Mouse (Mus musculus) neutrophil, adult 5-6 weeks (primary cell): ENCODE results near the gene 4930404H24Rik. TPM values are rescaled to one million over a fixed set of nuclear protein-coding genes. Genes with fewer than 3 reads are reported as not detected.

Experiments used
- ATAC-seq: fragments of 151-379, 151-347 bp; 2 replicates; pipeline ENCODE4 v1.8.0; 2017; ENCODE audit warnings: mild to moderate bottlenecking, moderate TSS enrichment; ENCODE audit not compliant: insufficient number of reproducible peaks, poor library complexity, low FRiP score, severe bottlenecking; ENCODE audit errors: extremely low read depth
- total RNA-seq: library from RNA; stranded (forward); fragments of 200-1000 nt; gene quantifications from 2 replicates; pipeline ENCODE4 v1.2.3, GENCODE M21; 2017

Gene 4930404H24Rik
- total RNA-seq, 1 experiment from 2014 or later = not detected

DNA sequence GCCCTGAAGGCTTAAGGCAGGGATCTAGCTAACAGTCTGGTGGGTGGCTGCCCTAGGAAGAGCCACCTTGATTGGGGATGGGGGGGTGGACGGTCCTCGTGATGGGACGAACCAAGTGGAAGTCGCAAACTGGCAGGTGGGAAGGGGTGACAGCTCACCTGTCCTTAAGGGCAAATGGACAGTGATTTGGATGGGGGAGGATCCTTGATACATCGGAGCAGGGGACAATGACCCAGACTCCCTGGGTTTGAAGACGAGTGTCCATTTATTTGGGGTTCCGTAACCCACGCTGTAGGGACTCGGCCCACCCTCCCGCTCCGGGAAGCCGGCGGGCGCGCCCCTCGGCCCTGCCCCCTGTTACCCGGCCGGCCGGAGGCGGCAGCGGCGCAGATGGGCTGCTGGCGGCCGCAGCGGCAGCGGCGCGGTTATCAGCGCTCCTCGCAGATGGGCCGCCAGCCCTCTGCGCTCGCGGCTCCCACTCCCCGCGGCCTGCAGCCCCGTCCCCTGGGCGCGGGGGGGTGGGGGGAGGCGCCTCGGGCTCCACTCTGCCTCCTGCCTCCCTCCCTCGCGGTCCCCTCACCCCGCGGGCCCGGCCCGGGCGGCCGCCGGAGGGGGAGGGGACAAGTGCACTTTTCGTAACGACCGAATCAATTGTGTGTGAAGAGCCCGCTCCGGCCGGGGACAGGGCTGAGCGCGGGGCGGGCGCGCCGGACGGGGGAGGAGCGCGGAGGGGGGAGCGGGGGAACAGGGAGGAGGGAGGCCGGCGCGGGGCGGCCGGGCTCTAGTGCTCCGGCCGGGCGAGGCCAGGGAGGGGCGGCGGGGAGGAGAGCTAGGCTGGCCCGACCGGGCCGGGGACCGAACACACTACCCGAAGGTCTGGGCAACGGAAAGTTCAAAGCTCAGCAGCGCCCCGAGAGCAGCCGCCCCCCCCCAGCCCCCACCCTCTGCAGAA is 35.3 kb downstream of the 4930404H24Rik start:
- no peak for ATAC-seq

DNA sequence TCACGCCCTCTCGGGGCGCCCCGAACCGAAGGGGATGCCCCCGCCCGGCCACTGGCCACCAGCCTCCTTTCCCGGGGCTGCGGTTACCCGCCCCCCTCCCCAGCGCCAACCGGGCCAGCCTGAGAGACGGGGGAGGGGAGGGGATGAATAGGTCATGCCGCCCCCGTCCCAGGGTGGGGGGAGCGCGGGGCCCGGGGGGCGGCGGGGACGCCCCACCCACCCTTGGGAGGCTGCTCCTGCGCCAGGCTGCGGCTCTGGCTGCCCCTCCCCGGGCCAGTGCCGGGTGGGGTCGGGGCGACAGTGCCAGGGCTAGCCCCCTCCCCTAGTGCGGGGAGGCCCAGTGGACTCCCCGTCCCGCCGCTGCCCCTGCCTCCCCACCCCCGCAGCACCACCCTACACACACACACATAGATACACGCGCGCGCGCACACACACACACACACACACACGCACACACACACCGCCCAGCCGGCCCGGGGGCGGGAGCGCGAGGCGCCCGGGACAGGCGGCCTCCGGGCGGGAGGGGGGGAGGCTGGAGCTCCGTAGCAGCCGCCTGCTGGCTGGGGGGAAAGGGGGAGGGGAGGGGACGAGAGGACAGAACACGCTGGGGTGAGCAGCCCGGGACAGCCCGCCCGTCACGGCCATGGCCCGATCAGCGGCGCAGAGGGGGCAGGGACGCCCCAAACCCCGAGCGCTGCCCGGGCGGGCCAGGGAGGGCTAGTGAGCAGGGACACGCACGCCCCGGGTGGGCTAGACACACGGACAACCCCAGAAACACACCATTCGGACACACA is 36.2 kb downstream of the 4930404H24Rik start:
- ATAC-seq = no peak

DNA sequence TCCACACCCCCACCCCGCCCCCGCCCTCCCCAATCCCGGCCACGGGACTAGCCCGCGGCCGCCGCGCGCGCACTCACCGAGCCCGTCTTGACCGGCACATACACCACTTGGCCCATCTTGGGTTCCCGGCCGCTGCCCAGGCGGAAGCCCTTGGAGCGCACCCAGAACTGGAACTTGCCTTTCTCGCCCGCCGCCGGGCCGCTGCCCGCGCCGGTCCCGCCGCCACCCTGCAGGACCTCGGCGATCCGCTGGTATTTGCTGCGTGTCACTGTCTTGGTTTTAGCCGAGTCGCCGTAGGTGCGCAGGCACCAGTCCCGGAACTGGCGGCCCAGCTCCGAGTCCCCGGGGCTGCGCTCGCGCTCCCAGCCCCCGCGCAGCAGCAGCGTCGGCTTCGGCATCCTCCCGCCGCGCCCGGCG is 36.8 kb downstream of the 4930404H24Rik start:
- no peak for ATAC-seq

GRCm38 (mm10) chr2:153529931-153530766 is 37.6 kb downstream of the 4930404H24Rik start, which contains the start of gene Nol4l:
Gene Nol4l, minus strand, starts transcription at chr2:153529971.
- no peak for ATAC-seq

DNA sequence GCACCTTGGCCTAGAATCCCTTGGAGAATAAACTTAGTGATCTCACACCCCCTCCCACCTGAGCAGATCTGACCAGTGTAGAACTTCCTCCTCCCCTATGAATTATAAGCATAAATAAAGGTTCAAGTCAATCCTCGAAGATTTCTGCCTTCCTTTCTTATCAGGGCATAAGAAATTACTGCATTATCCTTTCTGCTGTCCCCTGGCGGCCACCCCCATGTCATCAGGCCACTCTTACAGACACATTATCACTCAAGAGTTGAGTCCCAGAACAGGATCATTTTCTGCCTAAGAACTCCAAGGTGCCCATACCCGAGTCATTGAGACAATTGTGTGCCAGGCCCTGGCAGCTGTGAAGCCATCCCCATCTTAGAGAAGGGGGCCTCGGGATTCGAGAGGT is 38.4 kb downstream of the 4930404H24Rik start:
- no peak for ATAC-seq

DNA sequence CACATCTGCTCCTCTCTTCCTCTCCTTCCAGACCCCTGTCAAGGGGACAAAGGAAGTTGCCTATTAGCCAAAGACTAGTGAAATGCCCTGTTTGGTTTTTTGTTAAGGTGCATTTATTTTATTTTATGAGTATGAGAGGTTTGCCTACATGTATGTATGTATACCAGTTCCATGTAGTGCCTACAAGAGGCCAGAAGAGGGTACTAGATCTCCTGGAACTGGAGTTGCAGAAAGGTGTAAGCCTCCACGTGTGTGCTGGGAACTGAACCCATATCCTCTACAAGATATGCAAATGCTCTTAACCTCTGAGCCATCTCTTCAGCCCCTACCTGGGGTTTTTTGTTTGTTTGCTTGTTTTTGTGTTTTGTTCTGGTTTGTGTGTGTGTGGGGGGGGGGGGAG is 41.4 kb downstream of the 4930404H24Rik start:
- no peak for ATAC-seq

DNA sequence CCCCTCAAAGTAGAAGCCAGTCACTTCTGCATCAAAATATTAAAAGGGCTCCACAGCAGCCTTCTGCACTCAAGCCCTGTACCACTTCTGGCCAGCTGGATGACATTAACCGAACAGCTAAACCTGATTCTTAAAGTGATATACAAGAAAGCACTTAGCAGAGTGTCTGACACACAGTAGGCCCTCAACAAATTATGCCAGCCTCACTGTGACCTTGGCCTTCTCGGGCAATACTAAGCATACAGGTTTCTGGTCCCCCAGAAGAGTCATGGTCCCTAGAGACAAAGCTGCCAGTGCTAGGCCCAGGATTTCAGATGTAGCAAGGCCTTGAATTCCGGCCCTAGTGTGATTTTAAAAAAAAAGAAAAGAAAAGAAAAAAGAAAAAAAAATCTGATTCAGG is 46.3 kb downstream of the 4930404H24Rik start:
- ATAC-seq = no peak

GRCm38 (mm10) chr2:153542936-153543668 is 50.5 kb downstream of the 4930404H24Rik start:
- ATAC-seq = no peak

Other genes with a start within 250 kb of the 4930404H24Rik start
- 44.6 and 51.1 TPM in 2 replicates for gene Kif3b, start 201.4 kb upstream of the 4930404H24Rik start, total RNA-seq
- 66.5 and 68.7 TPM in 2 replicates for gene Asxl1, start 147.0 kb upstream of the 4930404H24Rik start, total RNA-seq
- gene Nol4l, start 37.2 kb downstream of the 4930404H24Rik start, total RNA-seq = 1.4 and 2.0 TPM in 2 replicates
- 20.9 and 21.9 TPM in 2 replicates for gene Commd7, start 140.0 kb downstream of the 4930404H24Rik start, total RNA-seq
- gene Dnmt3b, start 156.7 kb downstream of the 4930404H24Rik start, total RNA-seq = 3.6 and 6.6 TPM in 2 replicates
- gene Dnmt3c, start 203.9 kb downstream of the 4930404H24Rik start, total RNA-seq = not detected in 2 replicates
- 49.0 and 142 TPM in 2 replicates for gene Mapre1, start 248.5 kb downstream of the 4930404H24Rik start, total RNA-seq